Mouse (Mus musculus) gastrocnemius, postnatal 14 days (tissue): ENCODE data around the gene Gm5426. TPM values are rescaled to one million over a fixed set of nuclear protein-coding genes. Genes with fewer than 3 reads are reported as not detected.
"Not testable (repeated sequence)": the region's sequence is repeated elsewhere in the genome, so short reads cannot be mapped to it uniquely, and the experiment has no call there.

ENCODE experiments used
- DNase-seq: peaks from one replicate; pipeline ENCODE4 v3.0.0; 2021; ENCODE audit warnings: mixed read lengths
- intact Hi-C: fragments of 180-260 bp; cut with DNase I; formaldehyde crosslinking; loops from one replicate; pipeline ENCODE4 v1.15.1; 2025; ENCODE audit warnings: low total_unique reads
- total RNA-seq, 2 experiments: library from RNA; stranded (reverse); gene quantifications; 2 replicates each; pipeline ENCODE4 v1.2.3; 2021

The Gm5426 gene
- total RNA-seq, 2 experiments from 2014 or later: not detected

DNA sequence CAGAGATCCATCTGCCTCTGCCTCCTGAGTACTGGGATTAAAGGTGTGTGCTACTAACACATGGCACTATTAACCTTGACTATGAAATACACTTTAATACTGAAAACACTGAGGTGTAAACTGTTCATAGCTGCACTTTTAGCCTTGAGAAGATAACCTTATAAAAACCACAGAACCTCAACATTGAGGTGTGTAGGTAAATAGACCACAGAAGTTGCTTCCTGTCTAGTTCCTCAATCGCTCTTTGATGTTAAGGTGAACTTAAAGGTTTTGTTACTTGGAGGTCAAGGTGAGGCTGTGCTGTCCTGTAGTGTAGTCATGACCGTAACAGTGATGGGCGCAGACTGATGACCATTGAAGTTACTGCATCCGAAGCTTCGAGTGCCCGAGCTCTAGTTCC, 5.3 kb upstream of the Gm5426 start:
- intact Hi-C loops: no loop called here
- DNase-seq: no peak

DNA sequence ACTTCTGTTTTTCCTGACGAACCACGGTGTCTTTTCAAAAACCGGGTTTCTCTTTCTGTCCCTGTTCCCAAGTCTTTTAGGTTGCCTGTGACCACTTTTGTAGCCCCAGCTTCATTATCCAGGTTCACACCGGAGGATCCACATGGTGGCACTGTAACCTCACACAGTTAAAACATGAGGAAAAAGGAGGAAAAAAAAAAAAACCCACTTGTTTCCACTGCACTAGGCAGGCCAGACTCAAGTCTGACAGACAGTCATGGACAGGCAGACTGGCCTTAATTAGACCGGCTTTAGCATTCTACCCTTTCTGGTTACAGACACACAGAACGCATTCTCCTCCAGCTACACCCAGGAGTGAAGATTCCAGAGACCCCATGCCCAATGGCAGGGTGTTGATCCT, 4.2 kb upstream of the Gm5426 start:
- intact Hi-C loops: no loop called here
- DNase-seq: peak; percentile 30

DNA sequence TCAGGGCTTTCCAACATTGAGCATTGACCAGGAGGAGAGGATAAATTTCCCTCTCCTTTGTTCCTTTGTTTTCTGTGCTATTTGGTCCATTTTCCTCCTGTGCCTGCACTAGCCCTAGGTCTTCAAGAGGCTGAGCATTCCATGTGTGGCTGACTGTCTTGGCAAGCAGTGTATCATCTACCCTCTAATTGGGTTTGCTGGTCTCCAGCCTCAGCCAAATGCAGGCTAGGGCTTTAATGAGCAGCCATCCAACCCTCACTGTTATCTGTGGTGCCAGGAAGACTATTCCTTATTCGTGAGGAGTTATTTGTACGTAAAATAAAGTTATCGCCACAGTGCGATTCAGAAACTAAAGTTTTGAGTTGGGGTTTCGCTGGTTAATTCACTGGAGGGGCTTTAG, 2.2 kb downstream of the Gm5426 start:
- no peak for DNase-seq
- intact Hi-C loops: no loop called here

DNA sequence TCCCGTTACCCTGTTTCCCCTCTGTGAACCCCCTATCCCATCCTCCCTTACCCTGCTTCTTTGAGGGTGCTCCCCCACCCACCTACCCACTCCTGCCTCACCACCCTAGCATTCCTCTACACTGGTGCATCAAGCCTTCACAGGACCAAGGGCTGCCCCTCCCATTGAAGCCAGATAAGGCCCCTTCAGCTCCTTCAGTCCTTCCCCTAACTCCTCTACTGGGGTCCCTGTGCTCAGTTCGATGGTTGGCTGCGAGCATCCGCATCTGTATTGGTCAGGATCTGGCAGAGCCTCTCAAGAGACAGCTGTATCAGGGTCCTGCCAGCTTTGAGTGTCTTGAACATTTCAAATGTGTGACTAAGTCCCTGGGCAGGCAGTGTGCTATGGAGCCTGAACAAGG, 2.9 kb downstream of the Gm5426 start:
- peak; percentile 20 for DNase-seq
- intact Hi-C loops: not testable (repeated sequence)

DNA sequence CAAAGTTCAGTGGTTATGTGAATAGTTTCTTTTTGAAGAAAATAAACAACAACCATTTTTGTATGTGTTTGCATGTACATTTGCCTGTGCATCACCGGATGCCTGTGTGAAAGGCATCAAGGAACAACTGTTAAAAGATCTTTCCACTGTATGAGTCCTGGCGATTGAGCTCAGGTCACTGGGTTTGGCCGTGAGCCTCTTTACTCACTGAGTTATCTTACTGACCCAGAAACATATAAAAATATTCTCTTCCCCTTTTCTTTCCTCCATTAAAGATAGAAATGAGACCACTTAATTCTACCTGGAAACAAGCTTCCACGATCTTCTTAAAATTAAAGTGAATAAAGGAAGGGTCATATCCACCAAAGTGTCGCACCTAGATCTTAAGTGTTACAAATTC, 10.2 kb downstream of the Gm5426 start:
- intact Hi-C loops: no loop called here
- DNase-seq: no peak

DNA sequence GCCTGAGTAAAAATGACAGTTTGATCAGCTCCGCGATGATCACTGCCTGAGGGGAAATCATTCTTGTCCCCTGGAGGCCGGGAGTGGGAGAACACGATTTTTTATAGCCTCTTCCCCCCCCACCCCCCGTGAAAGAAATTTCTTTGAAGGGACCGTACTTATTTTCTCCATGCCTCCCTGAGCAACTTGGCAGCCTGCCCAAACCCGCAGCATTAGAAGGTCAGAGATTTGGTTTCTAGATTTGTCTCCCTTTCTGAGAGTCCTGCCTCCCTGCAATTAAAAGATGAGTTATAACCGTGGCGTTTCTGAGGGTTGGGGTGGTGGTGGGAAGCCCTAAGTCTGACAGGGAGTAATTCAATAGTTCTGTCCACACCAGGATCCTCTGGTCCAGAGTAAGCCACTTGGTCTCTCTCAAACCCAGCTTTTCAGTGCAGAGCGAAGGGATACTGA, 11.9 kb downstream of the Gm5426 start:
- DNase-seq: peak; percentile 34
- intact Hi-C loops: no loop called here

DNA sequence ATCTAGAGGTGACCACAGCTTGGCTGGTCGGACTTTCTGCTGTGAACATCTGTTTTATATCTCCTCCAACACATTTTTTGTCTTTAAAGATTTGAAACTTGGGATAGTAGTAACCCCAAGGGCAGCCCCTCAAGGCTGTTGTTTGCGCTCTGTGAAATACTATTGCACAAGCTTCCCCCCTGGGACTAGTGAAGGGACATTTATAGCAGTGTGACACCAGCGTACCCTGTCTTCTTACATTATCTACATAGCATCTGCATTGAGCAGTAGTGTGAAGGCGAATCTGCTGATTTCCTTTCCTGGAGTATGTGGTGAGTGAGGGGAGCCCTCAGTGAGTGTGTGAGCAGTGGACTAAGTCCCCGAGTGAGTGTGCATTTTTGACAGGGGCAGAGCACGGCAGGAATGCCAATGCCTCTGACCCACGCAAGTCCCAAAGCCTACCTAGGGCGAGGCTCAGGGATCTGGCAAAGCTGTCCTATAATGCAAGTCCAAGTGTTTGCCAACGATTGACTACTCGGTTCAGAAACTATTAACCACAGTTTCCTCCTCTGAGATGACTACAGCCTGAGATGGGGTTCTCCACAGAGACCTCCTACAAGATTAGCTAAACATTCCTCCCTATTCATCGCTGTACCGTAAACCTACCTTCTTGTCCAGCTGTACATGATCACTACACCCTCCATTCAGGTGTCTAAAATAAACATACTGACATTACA, 14.2 kb downstream of the Gm5426 start:
- DNase-seq: no peak
- intact Hi-C loops: no loop called here

DNA sequence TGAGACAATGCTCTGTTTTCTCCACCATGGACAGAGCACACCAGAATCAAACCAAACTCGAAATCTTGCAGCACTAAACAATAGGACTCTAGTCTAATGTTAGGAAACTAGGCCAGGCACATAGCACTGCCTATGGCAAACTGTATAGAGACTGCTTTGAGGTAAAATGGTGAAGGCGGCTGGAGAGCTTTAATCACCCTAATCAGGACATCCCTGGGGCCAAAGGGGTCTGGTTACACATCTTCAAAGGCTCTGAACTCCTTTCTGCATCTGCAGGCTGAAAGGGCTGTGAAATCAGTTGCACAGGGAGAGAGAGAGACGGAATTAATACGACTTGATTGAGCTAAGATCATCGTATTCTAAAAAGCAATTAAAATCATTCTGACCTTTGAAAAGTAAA, 16.9 kb downstream of the Gm5426 start:
- DNase-seq: no peak
- intact Hi-C loops: no loop called here

DNA sequence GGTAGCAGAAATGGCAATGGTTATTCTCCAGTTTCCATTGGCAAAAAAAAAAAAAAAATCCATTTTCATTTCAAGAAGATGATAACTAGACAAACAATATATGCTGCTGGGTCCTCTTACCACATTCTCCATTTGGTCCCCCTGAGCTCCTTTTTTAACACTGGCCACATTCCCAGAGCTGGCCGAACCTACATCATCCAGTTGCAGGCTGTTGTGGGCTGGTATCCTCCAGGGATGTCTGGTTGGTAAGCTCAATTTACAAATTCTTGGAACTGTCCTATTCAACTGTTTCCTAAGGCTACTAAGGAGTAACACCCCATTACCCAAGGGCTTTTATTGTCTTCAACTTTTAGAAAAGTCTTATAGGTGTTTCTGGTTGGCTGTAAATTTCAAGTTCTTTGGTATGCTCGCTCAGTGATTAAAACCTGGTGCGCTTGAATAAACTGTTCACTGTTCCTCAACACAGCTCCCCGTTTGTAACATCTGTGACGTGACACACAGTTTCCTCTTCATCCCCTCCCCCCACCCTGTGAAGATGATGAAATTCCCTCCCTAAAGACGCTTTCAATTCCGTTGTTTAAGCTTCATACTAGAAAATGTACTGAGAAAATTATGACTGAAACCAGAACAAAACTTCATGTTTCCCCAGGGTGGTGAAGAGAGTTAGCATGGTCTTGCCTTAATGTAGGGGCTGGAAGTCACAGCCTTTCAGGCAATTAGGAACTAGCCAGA, 26.7 kb downstream of the Gm5426 start:
- intact Hi-C loops: no loop called here
- peak; percentile 18 for DNase-seq

DNA sequence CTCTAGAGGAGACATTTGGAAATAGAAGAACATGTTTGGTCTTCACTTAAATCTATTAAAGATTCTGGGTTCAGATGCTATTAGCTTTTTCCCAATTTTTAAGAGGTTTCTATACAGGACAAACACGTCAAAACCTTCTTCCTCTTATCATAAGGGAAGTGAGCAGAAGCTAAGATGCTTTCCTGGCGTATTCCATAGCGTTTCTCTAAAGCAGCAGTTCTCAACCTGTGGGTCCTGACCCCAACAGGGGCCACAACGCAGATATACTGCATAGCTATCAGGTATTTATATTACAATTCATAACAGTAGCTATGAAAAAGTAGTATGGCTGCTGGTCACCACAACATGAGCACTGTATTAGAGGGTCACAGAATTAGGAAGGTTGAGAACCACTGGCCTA, 27.4 kb downstream of the Gm5426 start:
- DNase-seq: no peak
- intact Hi-C loops: no loop called here

DNA sequence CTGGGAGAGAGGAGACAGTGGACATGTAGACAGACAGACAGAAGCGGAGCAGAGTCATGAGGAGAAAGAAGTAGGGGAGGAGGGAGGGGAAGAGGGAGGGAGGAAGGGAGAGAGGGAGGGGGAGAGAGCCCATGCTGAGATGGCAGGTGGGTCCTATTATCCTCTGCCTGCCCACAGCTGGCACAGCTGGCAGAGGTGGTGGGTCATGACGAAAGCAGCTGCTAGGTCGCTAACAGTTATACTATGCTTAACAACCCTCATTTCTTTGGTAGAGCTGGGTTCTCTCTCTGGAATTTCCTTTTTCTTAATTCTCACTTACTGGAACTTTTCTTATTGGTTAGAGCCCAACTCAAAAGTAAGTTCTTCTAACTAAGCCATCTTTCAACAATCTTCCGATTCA, 28.9 kb downstream of the Gm5426 start:
- no peak for DNase-seq
- intact Hi-C loops: no loop called here

DNA sequence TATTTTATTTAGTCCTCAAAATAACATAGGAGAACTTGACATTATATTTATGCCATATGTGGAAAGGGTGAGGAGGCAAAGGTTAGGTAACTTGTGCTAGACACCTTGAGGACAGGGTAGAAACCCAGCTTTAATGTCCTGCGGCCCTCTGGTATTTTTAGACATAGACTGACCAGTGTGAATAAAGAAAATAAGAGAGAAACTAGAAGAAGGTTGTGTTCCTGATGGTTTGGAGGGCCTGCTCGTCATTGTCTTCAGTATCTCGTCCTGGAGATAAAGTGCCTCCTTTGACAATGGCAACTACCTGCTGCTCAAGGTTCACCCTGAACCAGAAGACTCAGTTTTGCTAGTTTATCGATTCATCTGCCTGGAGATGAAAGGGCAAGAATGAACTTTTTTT, 32.6 kb downstream of the Gm5426 start:
- intact Hi-C loops: no loop called here
- no peak for DNase-seq

DNA sequence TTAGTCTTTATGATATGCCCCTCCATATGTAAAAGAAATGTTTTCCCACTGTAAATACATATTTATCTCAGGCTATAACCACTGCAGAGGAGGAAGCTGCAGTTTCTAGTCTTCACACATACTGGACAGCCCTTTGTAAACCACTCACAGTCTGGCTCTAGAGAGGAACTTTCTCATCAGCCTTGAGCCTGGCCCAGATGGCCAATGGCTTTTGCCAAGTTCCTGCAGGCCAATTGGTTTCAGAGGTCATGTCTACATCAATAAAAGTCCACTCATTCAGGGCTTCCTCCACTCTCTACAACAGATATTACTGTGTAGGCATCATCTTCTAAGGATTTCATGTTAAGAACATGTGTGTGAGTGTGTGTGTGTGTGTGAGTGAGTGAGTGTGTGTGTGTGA, 35.1 kb downstream of the Gm5426 start:
- intact Hi-C loops: no loop called here
- DNase-seq: peak; percentile 31

DNA sequence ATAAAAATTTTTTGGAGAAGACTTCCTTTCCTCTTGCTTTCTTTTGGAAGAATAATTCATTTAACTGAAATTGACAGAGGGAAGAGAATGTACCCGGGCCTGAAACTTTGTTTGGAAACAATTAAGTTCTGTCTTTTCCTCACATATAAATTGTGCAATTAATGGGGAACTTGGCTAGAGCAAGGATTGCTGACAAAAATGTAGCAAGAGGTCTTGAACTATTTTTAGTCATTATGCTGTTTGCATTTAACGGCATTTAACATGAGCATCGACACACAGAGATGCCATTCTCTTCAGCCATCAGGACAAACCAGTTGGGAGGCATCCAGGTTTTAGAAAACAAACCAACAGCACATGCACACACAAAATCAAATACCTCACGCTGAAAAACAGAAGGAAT, 36.6 kb downstream of the Gm5426 start:
- intact Hi-C loops: no loop called here
- no peak for DNase-seq

DNA sequence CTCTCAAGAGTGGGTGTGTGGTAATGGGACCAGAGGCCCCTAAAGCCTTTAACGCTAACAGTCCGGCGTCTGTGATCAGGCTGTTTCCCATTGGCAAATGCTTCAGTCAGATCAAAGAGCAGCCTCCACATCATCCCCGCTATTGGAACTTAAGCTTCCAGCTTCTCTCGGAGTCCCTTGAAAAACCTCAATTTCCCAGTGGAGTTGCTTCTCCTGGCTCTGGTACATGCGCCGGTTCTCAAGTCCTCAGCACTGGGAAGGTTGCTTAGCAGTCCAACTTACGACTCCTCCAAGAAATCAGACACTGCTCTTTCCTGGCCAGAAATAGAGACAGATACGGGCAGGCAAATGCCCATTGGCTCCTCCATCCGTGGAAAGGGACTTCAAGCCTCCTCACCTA, 37.4 kb downstream of the Gm5426 start:
- no peak for DNase-seq
- intact Hi-C loops: no loop called here

DNA sequence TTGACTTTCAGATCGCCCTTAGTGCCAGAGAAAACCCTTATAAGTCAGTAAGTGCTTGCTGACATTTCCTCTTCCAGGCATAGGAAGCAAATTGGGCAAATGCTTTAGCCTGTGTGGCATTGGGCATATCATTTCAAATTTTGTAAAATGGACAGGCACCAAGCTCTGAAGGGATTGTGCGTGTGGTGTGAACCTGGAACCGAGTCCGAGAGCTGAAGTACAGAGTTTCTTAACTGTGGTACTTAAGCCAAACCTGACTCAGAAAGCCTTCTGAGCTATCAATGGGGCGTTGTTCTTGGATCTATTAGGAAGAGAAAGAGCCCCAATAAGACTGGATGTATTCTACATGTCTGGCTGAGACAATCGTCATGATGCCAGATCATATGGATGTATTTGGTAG, 40.5 kb downstream of the Gm5426 start:
- DNase-seq: no peak
- intact Hi-C loops: no loop called here

DNA sequence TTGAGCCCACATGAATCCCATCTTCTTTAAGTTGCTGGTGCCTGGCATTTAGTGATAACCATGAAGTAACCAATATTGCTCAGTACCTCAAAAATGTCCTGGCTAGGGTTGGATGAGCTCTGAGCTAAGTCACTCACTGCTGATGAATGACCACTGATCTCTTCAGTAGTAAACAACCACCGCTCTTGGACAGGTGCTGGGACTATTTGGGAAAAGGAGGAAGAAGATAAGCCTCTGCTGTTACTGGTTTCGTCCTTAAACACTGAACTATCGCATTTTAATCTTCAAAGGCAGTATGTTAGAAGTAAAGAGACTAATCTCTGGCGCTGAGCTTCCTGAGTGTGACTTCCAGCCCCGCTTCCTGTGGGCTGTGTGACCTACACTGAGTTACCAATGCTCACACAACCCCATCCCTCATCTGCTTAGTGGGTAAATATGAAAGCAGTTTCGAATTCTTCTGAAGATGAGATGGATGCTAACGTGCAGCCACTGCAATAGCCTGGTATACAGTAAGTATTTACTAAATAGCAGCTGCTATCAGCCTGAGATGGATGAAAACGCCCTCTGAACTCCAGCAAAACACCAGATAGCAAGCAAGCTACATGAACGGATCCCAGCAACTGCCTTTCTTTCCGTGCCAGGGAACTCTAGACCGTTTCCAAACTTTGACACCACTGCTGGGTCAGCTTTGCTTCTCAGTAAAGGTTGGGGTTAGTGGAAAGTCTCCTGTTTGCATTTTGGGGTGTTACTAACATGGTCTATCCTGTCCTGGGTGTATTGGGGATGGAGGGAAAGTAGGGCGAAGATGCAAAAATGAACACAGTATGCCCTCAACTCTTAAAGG, 44.4 kb downstream of the Gm5426 start:
- intact Hi-C loops: no loop called here
- no peak for DNase-seq

DNA sequence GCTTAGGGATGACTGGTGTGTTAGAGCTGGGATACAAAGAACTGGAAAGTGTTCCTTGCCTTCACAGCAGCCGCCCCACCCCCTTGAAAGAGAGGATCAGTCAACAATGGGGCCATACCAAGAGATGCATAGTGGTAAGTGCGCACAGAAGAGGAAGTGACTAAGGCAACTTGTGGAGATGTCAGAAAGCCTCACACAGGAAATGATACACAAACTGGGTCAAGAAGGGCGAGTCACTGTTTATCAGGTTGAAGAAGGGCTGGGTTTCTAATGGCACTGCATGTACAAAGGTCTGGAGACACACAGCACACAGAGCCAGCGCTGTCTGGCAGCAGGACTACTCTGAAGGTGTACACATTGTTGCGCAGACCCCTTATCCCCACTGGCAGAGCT, 45.0 kb downstream of the Gm5426 start:
- intact Hi-C loops: no loop called here

DNA sequence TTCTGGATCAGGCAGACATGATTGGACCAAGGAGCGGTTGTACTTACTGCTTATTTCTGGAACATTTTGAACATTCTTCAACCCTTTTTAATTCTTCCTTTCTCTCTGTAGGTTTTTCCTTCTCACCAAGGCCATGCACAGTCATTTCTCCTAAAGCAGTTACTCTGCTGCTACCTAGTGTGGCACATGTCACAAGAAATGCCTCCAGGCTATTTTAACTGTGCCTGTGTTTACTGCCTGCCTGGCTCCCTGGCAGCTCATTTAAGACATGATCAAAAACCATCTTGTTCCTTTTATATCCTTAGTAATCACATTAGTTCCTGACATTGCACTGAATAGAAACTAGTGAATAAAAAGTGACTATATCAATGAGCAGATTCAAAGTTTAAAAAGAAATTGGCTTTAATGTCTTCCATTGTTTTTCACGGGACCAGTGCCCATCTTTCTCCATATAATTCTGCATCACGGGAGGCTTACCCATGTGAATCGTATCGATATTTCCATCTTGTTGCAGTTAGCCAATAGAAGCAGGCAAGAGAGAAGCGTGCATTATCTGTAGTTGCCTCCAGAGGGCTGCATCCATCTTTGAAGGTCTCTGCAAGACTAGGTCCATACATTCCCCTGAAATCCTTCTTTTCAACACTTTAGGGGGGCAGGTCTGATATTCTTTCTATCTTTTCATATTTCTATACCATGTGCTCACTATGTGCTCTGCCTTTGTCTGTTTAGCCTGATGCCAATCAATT, 45.7 kb downstream of the Gm5426 start:
- DNase-seq: no peak
- intact Hi-C loops: no loop called here

More for the DNA sequence above, 45.0 kb downstream of the Gm5426 start:
- no peak for DNase-seq

DNA sequence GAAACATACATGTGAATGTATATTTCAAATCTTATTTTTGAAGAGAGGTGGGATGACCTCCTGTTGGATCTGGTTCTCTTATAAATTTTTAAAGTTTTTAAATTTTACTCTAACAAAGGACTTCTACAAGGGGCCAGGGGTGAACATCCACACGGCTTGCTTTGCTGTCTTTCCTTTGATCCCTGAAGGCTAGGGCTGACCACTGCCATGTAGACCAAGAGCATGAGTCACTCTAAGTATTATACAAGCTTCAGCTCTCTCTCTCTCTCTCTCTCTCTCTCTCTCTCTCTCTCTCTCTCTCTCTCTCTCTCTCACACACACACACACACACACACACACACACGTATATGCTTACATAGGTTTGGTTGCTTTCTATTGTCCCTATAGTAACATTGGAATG, 48.6 kb downstream of the Gm5426 start:
- intact Hi-C loops: no loop called here
- DNase-seq: no peak
